Mouse (Mus musculus): ENCODE measurements around the gene Sap30l. TPM values are rescaled to one million over a fixed set of nuclear protein-coding genes. Genes with fewer than 3 reads are reported as not detected.

Gene Sap30l
- polyA plus RNA-seq, 1 experiment from 2014 or later: 7.9 TPM

DNA sequence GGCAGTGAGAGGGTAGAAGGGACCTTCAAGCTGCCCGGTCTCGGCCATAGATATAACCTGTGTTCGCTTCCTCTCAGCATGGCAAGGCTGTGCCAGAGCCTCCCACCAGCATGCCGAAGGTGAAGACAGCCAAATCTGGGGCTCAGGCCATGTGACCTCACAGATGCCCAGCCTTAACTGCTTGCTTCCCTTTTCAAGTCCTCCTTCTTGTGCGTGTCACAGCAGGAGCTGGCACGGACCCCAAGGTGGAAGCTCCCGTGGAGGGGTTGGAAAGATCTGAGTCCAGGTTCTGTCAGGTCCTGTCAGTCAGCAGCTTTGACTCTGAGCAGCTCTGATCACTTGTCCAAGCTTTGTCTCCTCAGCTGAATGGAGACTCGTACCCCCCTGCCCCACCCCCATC is 29.8 kb upstream of the Sap30l start:
- ATAC-seq: no peak

GRCm38 (mm10) chr11:57773479-57773878 is 28.0 kb upstream of the Sap30l start:
- WGBS: 5% methylated on average over 13 of the region's 13 CpGs
- Histone ChIP-seq H3K4me2 (ENCODE audit: low read length) (peak overlapping the region; percentile 11; the same call in 1 of the 2 replicates), H3K4me3 (replicated peaks; ENCODE audit: low read length) (no peak overlapping the region), H3K36me3 (ENCODE audit: control insufficient read depth, insufficient read depth) (no peaks in the 10 kb centered on the region), H3K9ac (replicated peaks; ENCODE audit: low read depth, low read length) (no peak overlapping the region), H3K9me3 (ENCODE audit: control insufficient read depth, low read length) (no peaks in the 10 kb centered on the region), H3K4me1 (replicated peaks; ENCODE audit: control insufficient read depth, insufficient read depth, low read length) (peaks cover 16% of the 10 kb centered on the region), H3K27me3 (replicated peaks; ENCODE audit: control insufficient read depth, insufficient read depth, low read length) (peaks cover 65% of the 10 kb centered on the region), H3K27ac (ENCODE audit: low read length) (peak overlapping the region; percentile 14; the same call in 1 of the 2 replicates)
- ATAC-seq: peak; percentile 29

More for the DNA sequence above, 29.8 kb upstream of the Sap30l start:
- Histone ChIP-seq H3K4me3 (replicated peaks; ENCODE audit: low read length) (no peak overlapping the region), H3K4me1 (replicated peaks; ENCODE audit: control insufficient read depth, insufficient read depth, low read length) (peaks cover 16% of the 10 kb centered on the region), H3K4me2 (ENCODE audit: low read length) (no peak overlapping the region), H3K36me3 (ENCODE audit: control insufficient read depth, insufficient read depth) (no peaks in the 10 kb centered on the region), H3K9ac (replicated peaks; ENCODE audit: low read depth, low read length) (no peak overlapping the region), H3K27me3 (replicated peaks; ENCODE audit: control insufficient read depth, insufficient read depth, low read length) (peaks cover 57% of the 10 kb centered on the region), H3K27ac (ENCODE audit: low read length) (no peak overlapping the region), H3K9me3 (ENCODE audit: control insufficient read depth, low read length) (no peaks in the 10 kb centered on the region)
- 87% methylated on average over 8 of the region's 8 CpGs for WGBS

GRCm38 (mm10) chr11:57773936-57774335 is 27.5 kb upstream of the Sap30l start:
- Histone ChIP-seq H3K27me3 (replicated peaks; ENCODE audit: control insufficient read depth, insufficient read depth, low read length) (peaks cover 60% of the 10 kb centered on the region), H3K4me2 (ENCODE audit: low read length) (peak overlapping the region; percentile 11; the same call in 1 of the 2 replicates)

DNA sequence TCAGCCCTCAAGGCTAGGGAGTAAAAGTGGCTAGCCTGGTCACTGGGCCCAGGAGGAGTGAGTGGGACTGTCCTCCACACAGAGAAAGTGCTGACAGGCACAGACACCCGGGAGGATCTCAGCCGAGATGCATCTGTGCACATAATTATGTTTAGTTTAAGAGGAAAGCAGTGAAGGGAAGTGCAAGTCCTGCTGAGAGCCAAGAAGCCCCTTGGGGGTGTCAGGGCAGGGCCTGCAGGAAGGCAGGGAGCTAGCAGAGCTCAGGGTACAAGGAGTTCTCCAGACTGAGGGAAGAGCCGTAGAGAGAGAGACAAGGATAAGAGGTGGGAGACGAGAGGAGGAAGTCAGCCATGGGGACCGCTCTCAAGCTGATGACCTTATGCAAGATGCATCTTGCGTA is 25.6 kb upstream of the Sap30l start:
- Histone ChIP-seq H3K9ac (replicated peaks; ENCODE audit: low read depth, low read length) (no peak overlapping the region), H3K9me3 (ENCODE audit: control insufficient read depth, low read length) (no peaks in the 10 kb centered on the region), H3K4me1 (replicated peaks; ENCODE audit: control insufficient read depth, insufficient read depth, low read length) (peaks cover 16% of the 10 kb centered on the region), H3K27me3 (replicated peaks; ENCODE audit: control insufficient read depth, insufficient read depth, low read length) (peaks cover 48% of the 10 kb centered on the region), H3K4me2 (ENCODE audit: low read length) (no peak overlapping the region), H3K36me3 (ENCODE audit: control insufficient read depth, insufficient read depth) (no peaks in the 10 kb centered on the region), H3K4me3 (replicated peaks; ENCODE audit: low read length) (no peak overlapping the region), H3K27ac (ENCODE audit: low read length) (no peak overlapping the region)
- no peak for ATAC-seq
- WGBS: 71% methylated on average over 6 of the region's 6 CpGs

More at GRCm38 (mm10) chr11:57773936-57774335, 27.5 kb upstream of the Sap30l start:
- H3K9ac ChIP-seq (replicated peaks; ENCODE audit: low read depth, low read length): no peak overlapping the region
- 4% methylated on average over 4 of the region's 4 CpGs for WGBS
- H3K4me3 ChIP-seq (replicated peaks; ENCODE audit: low read length): no peak overlapping the region
- H3K36me3 ChIP-seq (ENCODE audit: control insufficient read depth, insufficient read depth): no peaks in the 10 kb centered on the region
- H3K27ac ChIP-seq (ENCODE audit: low read length): no peak overlapping the region
- H3K4me1 ChIP-seq (replicated peaks; ENCODE audit: control insufficient read depth, insufficient read depth, low read length): peaks cover 16% of the 10 kb centered on the region
- no peaks in the 10 kb centered on the region for H3K9me3 ChIP-seq (ENCODE audit: control insufficient read depth, low read length)
- peak; percentile 71 for ATAC-seq

DNA sequence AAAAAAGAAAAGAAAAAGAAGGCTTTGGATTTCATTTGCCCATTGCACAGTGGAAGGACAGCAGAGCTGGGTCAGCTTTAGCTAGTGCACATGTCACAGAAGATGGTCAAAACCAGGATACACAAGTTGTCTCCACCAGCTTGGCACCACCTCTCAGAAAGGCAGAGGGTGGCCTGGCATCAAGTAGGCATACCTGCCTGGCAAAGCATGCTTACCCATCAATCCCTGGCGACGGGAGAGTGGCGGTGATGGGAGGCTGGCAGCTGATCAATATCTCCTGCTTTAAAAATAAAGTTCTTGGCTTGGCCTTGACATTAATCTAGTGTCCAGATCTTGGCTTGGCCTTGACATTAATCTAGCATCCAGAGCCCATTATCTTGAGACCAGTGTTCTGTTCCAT is 24.9 kb upstream of the Sap30l start:
- WGBS: 78% methylated on average over 3 of the region's 3 CpGs
- no peaks in the 10 kb centered on the region for H3K9me3 ChIP-seq (ENCODE audit: control insufficient read depth, low read length)

GRCm38 (mm10) chr11:57778349-57778748 is 23.1 kb upstream of the Sap30l start:
- ATAC-seq: peak; percentile 68
- WGBS: 17% methylated on average over 5 of the region's 5 CpGs

More for the DNA sequence above, 24.9 kb upstream of the Sap30l start:
- peaks cover 16% of the 10 kb centered on the region for H3K4me1 ChIP-seq (replicated peaks; ENCODE audit: control insufficient read depth, insufficient read depth, low read length)
- H3K27ac ChIP-seq (ENCODE audit: low read length): no peak overlapping the region
- H3K4me3 ChIP-seq (replicated peaks; ENCODE audit: low read length): no peak overlapping the region
- ATAC-seq: no peak
- H3K36me3 ChIP-seq (ENCODE audit: control insufficient read depth, insufficient read depth): no peaks in the 10 kb centered on the region
- no peak overlapping the region for H3K4me2 ChIP-seq (ENCODE audit: low read length)
- no peak overlapping the region for H3K9ac ChIP-seq (replicated peaks; ENCODE audit: low read depth, low read length)
- H3K27me3 ChIP-seq (replicated peaks; ENCODE audit: control insufficient read depth, insufficient read depth, low read length): peaks cover 41% of the 10 kb centered on the region

GRCm38 (mm10) chr11:57779824-57780223 is 21.6 kb upstream of the Sap30l start:
- H3K4me3 ChIP-seq (replicated peaks; ENCODE audit: low read length): no peak overlapping the region
- no peaks in the 10 kb centered on the region for H3K9me3 ChIP-seq (ENCODE audit: control insufficient read depth, low read length)
- no peaks in the 10 kb centered on the region for H3K36me3 ChIP-seq (ENCODE audit: control insufficient read depth, insufficient read depth)
- H3K4me1 ChIP-seq (replicated peaks; ENCODE audit: control insufficient read depth, insufficient read depth, low read length): no peaks in the 10 kb centered on the region; the same call in 1 of the 2 replicates
- no peak overlapping the region for H3K27ac ChIP-seq (ENCODE audit: low read length)
- 84% methylated on average over 14 of the region's 14 CpGs for WGBS
- H3K4me2 ChIP-seq (ENCODE audit: low read length): no peak overlapping the region
- peaks cover 27% of the 10 kb centered on the region for H3K27me3 ChIP-seq (replicated peaks; ENCODE audit: control insufficient read depth, insufficient read depth, low read length)
- ATAC-seq: no peak
- H3K9ac ChIP-seq (replicated peaks; ENCODE audit: low read depth, low read length): no peak overlapping the region

More at GRCm38 (mm10) chr11:57778349-57778748, 23.1 kb upstream of the Sap30l start:
- peaks cover 11% of the 10 kb centered on the region for H3K4me1 ChIP-seq (replicated peaks; ENCODE audit: control insufficient read depth, insufficient read depth, low read length)
- H3K36me3 ChIP-seq (ENCODE audit: control insufficient read depth, insufficient read depth): no peaks in the 10 kb centered on the region
- H3K4me2 ChIP-seq (ENCODE audit: low read length): no peak overlapping the region
- H3K9ac ChIP-seq (replicated peaks; ENCODE audit: low read depth, low read length): no peak overlapping the region; the same call in 1 of the 2 replicates
- peaks cover 27% of the 10 kb centered on the region for H3K27me3 ChIP-seq (replicated peaks; ENCODE audit: control insufficient read depth, insufficient read depth, low read length)
- no peak overlapping the region for H3K27ac ChIP-seq (ENCODE audit: low read length)
- H3K9me3 ChIP-seq (ENCODE audit: control insufficient read depth, low read length): no peaks in the 10 kb centered on the region
- no peak overlapping the region for H3K4me3 ChIP-seq (replicated peaks; ENCODE audit: low read length)

GRCm38 (mm10) chr11:57786616-57787418 is 14.6 kb upstream of the Sap30l start:
- no peak overlapping the region for H3K4me2 ChIP-seq (ENCODE audit: low read length)
- peak overlapping the region; percentile 25; the same call in 1 of the 2 replicates for H3K27ac ChIP-seq (ENCODE audit: low read length)
- H3K9ac ChIP-seq (replicated peaks; ENCODE audit: low read depth, low read length): no peak overlapping the region
- no peaks in the 10 kb centered on the region for H3K36me3 ChIP-seq (ENCODE audit: control insufficient read depth, insufficient read depth)
- H3K9me3 ChIP-seq (ENCODE audit: control insufficient read depth, low read length): no peaks in the 10 kb centered on the region
- peaks cover 8% of the 10 kb centered on the region for H3K4me1 ChIP-seq (replicated peaks; ENCODE audit: control insufficient read depth, insufficient read depth, low read length)
- ATAC-seq: peak; percentile 57
- whole genome bisulfite sequencing: 23% methylated on average over 18 of the region's 18 CpGs
- H3K27me3 ChIP-seq (replicated peaks; ENCODE audit: control insufficient read depth, insufficient read depth, low read length): no peaks in the 10 kb centered on the region
- H3K4me3 ChIP-seq (replicated peaks; ENCODE audit: low read length): no peak overlapping the region

DNA sequence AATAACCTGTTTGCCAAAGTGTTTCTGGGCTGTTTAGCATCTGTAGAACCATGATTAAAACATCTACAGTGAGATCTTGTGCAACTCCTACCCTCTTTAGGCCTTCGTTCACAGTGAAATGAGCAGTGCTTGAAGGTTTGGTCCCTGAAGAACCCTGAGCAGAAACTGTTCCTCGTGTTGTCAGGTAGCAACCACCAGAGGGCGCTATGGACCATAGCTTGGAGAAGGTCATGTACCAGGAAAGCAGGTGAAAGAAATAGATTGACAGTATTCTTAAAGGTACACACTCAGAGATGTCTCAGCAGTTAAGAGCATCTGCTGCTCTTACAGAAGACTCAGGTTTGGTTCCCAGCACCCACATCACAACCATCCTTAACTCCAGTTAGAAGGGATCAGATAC is 13.5 kb upstream of the Sap30l start:
- WGBS: 38% methylated on average over 3 of the region's 3 CpGs
- no peak overlapping the region for H3K4me3 ChIP-seq (replicated peaks; ENCODE audit: low read length)
- no peaks in the 10 kb centered on the region for H3K9me3 ChIP-seq (ENCODE audit: control insufficient read depth, low read length)
- H3K4me2 ChIP-seq (ENCODE audit: low read length): no peak overlapping the region
- no peaks in the 10 kb centered on the region for H3K36me3 ChIP-seq (ENCODE audit: control insufficient read depth, insufficient read depth)
- H3K27ac ChIP-seq (ENCODE audit: low read length): no peak overlapping the region
- H3K9ac ChIP-seq (replicated peaks; ENCODE audit: low read depth, low read length): no peak overlapping the region
- peaks cover 8% of the 10 kb centered on the region for H3K4me1 ChIP-seq (replicated peaks; ENCODE audit: control insufficient read depth, insufficient read depth, low read length)
- H3K27me3 ChIP-seq (replicated peaks; ENCODE audit: control insufficient read depth, insufficient read depth, low read length): no peaks in the 10 kb centered on the region
- no peak for ATAC-seq

Data from forebrain, embryonic 16.5 days (tissue).